In genomic region chr15:5127487-5127886, GRCm38 (mm10) we compare ENCODE assay signal across 20 mouse cellular contexts. TPM values are rescaled to one million over a fixed set of nuclear protein-coding genes. Genes with fewer than 3 reads are reported as not detected.
DNase-seq lines count a peak whose midpoint lies in the region; ATAC-seq and TF ChIP-seq lines count a peak whose summit lies in the region.
"Had no signal": no experiment of that assay in that cellular context is flagged by ENCODE, and none has a peak within 500 bp of the region (broad histone marks: within the 10 kb centered on the region; RNA-seq: fewer than 3 reads in every experiment).

No protein-coding gene starts in this region.

- H3K9me3 ChIP-seq in liver, embryonic 13.5 days (replicated peaks): no peaks in the 10 kb centered on the region
- H3K9me3 ChIP-seq in liver, postnatal 0 days (ENCODE audit: low read length): no peaks in the 10 kb centered on the region
- H3K9me3 ChIP-seq: embryonic facial prominence, embryonic 12.5 days; forebrain, embryonic 12.5 days; heart, embryonic 12.5 days; hindbrain, embryonic 15.5 days had no signal

- H3K27ac ChIP-seq in liver, embryonic 13.5 days: peak overlapping the region; percentile 60
- H3K27ac ChIP-seq in liver, postnatal 0 days (ENCODE audit: low read depth): no peak overlapping the region
- H3K27ac ChIP-seq in embryonic fibroblast, embryonic 13.5 days (ENCODE audit: insufficient read depth, low read length): peak overlapping the region; percentile 2; the same call in 1 of the 2 replicates
- H3K27ac ChIP-seq: embryonic facial prominence, embryonic 12.5 days; forebrain, embryonic 12.5 days; hindbrain, embryonic 15.5 days had no signal

- H3K9ac ChIP-seq in liver, embryonic 13.5 days: no peak overlapping the region
- H3K9ac ChIP-seq in liver, postnatal 0 days (replicated peaks): no peak overlapping the region
- H3K9ac ChIP-seq: embryonic facial prominence, embryonic 12.5 days; forebrain, embryonic 12.5 days; heart, embryonic 12.5 days; hindbrain, embryonic 15.5 days had no signal

- 54% methylated on average over 2 of the region's 2 CpGs for WGBS in liver, embryonic 13.5 days (ENCODE audit: insufficient replicate concordance)
- WGBS in liver, postnatal 0 days (ENCODE audit: insufficient replicate concordance): 67% methylated on average over 2 of the region's 2 CpGs

- H3K4me3 ChIP-seq in liver, embryonic 13.5 days (replicated peaks): no peak overlapping the region
- no peak overlapping the region for H3K4me3 ChIP-seq in liver, postnatal 0 days (ENCODE audit: low read depth, low read length)
- no peak overlapping the region for H3K4me3 ChIP-seq in embryonic fibroblast, embryonic 13.5 days (ENCODE audit: insufficient read depth, low read length)
- H3K4me3 ChIP-seq: embryonic facial prominence, embryonic 12.5 days; forebrain, embryonic 12.5 days; heart, embryonic 12.5 days; hindbrain, embryonic 15.5 days had no signal

- ATAC-seq in liver, embryonic 13.5 days (ENCODE audit: low read depth): no peak
- ATAC-seq in liver, postnatal 0 days: no peak
- peak; percentile 67 for ATAC-seq in megakaryocyte, adult 5-6 weeks (ENCODE audit: poor library complexity, severe bottlenecking)
- ATAC-seq: forebrain, embryonic 16.5 days had no signal

- no peak for DNase-seq in liver, embryonic 13.5 days
- DNase-seq in liver, postnatal 0 days: no peak
- no peak for DNase-seq in embryo, embryonic 10 days (ENCODE audit: low spot score)
- no peak for DNase-seq in thymus, postnatal 36 days
- DNase-seq in adrenal gland, postnatal 10 days: no peak
- DNase-seq: adrenal gland, adult 2 months; adrenal gland, postnatal 36 days; cerebellum, adult 11 months; cerebellum, adult 8-10 months; cerebellum, postnatal 14 days; gastrocnemius, postnatal 10 days; heart, postnatal 36 days had no signal

- no peaks in the 10 kb centered on the region for H3K27me3 ChIP-seq in liver, embryonic 13.5 days
- no peaks in the 10 kb centered on the region for H3K27me3 ChIP-seq in liver, postnatal 0 days (ENCODE audit: insufficient read depth, low read length)
- H3K27me3 ChIP-seq: CH12.LX; embryonic facial prominence, embryonic 12.5 days; forebrain, embryonic 12.5 days; heart, embryonic 12.5 days; hindbrain, embryonic 15.5 days had no signal

- no peak for TF ChIP-seq POLR2A in embryonic fibroblast, embryonic 13.5 days (IDR thresholded peaks at IDR 0.05; ENCODE audit: low read depth, low read length)

- H3K36me3 ChIP-seq in liver, embryonic 13.5 days: peaks cover 23% of the 10 kb centered on the region
- peaks cover 12% of the 10 kb centered on the region for H3K36me3 ChIP-seq in liver, postnatal 0 days (replicated peaks; ENCODE audit: insufficient read depth, low read length)

- no peak overlapping the region for H3K4me2 ChIP-seq in liver, embryonic 13.5 days
- no peak overlapping the region for H3K4me2 ChIP-seq in liver, postnatal 0 days (ENCODE audit: low read depth, low read length)
- H3K4me2 ChIP-seq: embryonic facial prominence, embryonic 12.5 days; forebrain, embryonic 12.5 days; heart, embryonic 12.5 days; hindbrain, embryonic 15.5 days had no signal

- peaks cover 51% of the 10 kb centered on the region for H3K4me1 ChIP-seq in liver, embryonic 13.5 days (replicated peaks)
- peaks cover 4% of the 10 kb centered on the region; the same call in 1 of the 2 replicates for H3K4me1 ChIP-seq in liver, postnatal 0 days (ENCODE audit: insufficient read depth)
- H3K4me1 ChIP-seq in embryonic fibroblast, embryonic 13.5 days (ENCODE audit: control insufficient read depth, insufficient read depth, low read length): peaks cover 4% of the 10 kb centered on the region; the same call in 1 of the 2 replicates
- H3K4me1 ChIP-seq: embryonic facial prominence, embryonic 12.5 days; forebrain, embryonic 12.5 days; hindbrain, embryonic 15.5 days had no signal

- TF ChIP-seq EP300 in liver, postnatal 0 days (IDR thresholded peaks at IDR 0.05; ENCODE audit: low read depth): no peak

- TF ChIP-seq CTCF in liver, postnatal 0 days (IDR thresholded peaks at IDR 0.05; ENCODE audit: low read depth): no peak
- no peak for TF ChIP-seq CTCF in embryonic fibroblast, embryonic 13.5 days (IDR thresholded peaks at IDR 0.05; ENCODE audit: borderline replicate concordance, insufficient read depth, low read length)

RNA-seq across cellular contexts. Expression of gene Rpl37, which starts 11.0 kb away (rescaled TPM):
- polyA plus RNA-seq in liver, embryonic 13.5 days (2015; fragmentation: Nextera tagmentation; extraction: Ambion mirVana): 482 and 499 TPM in 2 replicates
- polyA plus RNA-seq in liver, postnatal 0 days (2015; fragmentation: Nextera tagmentation; extraction: Ambion mirVana): 412 and 430 TPM in 2 replicates
- polyA plus RNA-seq in embryonic fibroblast, embryonic 13.5 days (2011; ENCODE audit: insufficient read length, low read depth, missing spikeins): 606 and 706 TPM in 2 replicates
- 917 and 975 TPM in 2 replicates for total RNA-seq in megakaryocyte, adult 5-6 weeks (2015)
- total RNA-seq in megakaryocyte, adult 5-6 weeks (2017): 1,352 and 1,548 TPM in 2 replicates
- total RNA-seq in adrenal gland, postnatal 10 days (2021): 100 to 1,000 TPM; 429 to 446 TPM

RNA-seq across cellular contexts. Expression of gene Prkaa1, which starts 16.2 kb away (rescaled TPM):
- 13.9 and 20.1 TPM in 2 replicates for polyA plus RNA-seq in liver, embryonic 13.5 days (2015; fragmentation: Nextera tagmentation; extraction: Ambion mirVana)
- 6.8 and 7.2 TPM in 2 replicates for polyA plus RNA-seq in liver, postnatal 0 days (2015; fragmentation: Nextera tagmentation; extraction: Ambion mirVana)
- 32.0 and 41.2 TPM in 2 replicates for polyA plus RNA-seq in embryonic fibroblast, embryonic 13.5 days (2011; ENCODE audit: insufficient read length, low read depth, missing spikeins)
- 36.2 and 42.8 TPM in 2 replicates for total RNA-seq in megakaryocyte, adult 5-6 weeks (2015)
- total RNA-seq in megakaryocyte, adult 5-6 weeks (2017): 30.5 and 31.1 TPM in 2 replicates
- total RNA-seq in adrenal gland, postnatal 10 days (2021): 10 to 100 TPM; 27.8 to 31.8 TPM

RNA-seq across cellular contexts. Expression of gene Card6, which starts 19.1 kb away (rescaled TPM):
- 0.41 and 0.98 TPM in 2 replicates for polyA plus RNA-seq in liver, embryonic 13.5 days (2015; fragmentation: Nextera tagmentation; extraction: Ambion mirVana)
- 2.1 and 2.7 TPM in 2 replicates for polyA plus RNA-seq in liver, postnatal 0 days (2015; fragmentation: Nextera tagmentation; extraction: Ambion mirVana)
- polyA plus RNA-seq in embryonic fibroblast, embryonic 13.5 days (2011; ENCODE audit: insufficient read length, low read depth, missing spikeins): 1.8 TPM in 2 replicates
- total RNA-seq in megakaryocyte, adult 5-6 weeks (2015): 8.9 and 9.7 TPM in 2 replicates
- total RNA-seq in megakaryocyte, adult 5-6 weeks (2017): 5.2 and 6.0 TPM in 2 replicates
- total RNA-seq in adrenal gland, postnatal 10 days (2021): 1 to 10 TPM; 9.3 TPM

RNA-seq across cellular contexts. Expression of gene Ttc33, which starts 57.8 kb away (rescaled TPM):
- 16.8 and 21.9 TPM in 2 replicates for polyA plus RNA-seq in liver, embryonic 13.5 days (2015; fragmentation: Nextera tagmentation; extraction: Ambion mirVana)
- 16.3 and 16.5 TPM in 2 replicates for polyA plus RNA-seq in liver, postnatal 0 days (2015; fragmentation: Nextera tagmentation; extraction: Ambion mirVana)
- polyA plus RNA-seq in embryonic fibroblast, embryonic 13.5 days (2011; ENCODE audit: insufficient read length, low read depth, missing spikeins): 23.2 and 28.7 TPM in 2 replicates
- total RNA-seq in megakaryocyte, adult 5-6 weeks (2015): 21.6 and 23.1 TPM in 2 replicates
- 34.1 and 38.5 TPM in 2 replicates for total RNA-seq in megakaryocyte, adult 5-6 weeks (2017)
- 10 to 100 TPM; 32.7 to 35.4 TPM for total RNA-seq in adrenal gland, postnatal 10 days (2021)
